Mouse (Mus musculus): ENCODE measurements around the gene Nsun4.
A peak's percentile ranks its signal among the peaks of the same experiment; 100 is the strongest.

The Nsun4 gene

GRCm38 (mm10) chr4:115987436-115987835 is 66.2 kb downstream of the Nsun4 start:
- no peak for DNase-seq (ENCODE audit: low spot score in 2 of 2)

- no peak for DNase-seq (ENCODE audit: low spot score in 2 of 2)
Measured at GRCm38 (mm10) chr4:115984967-115985366, 68.7 kb downstream of the Nsun4 start.

DNA sequence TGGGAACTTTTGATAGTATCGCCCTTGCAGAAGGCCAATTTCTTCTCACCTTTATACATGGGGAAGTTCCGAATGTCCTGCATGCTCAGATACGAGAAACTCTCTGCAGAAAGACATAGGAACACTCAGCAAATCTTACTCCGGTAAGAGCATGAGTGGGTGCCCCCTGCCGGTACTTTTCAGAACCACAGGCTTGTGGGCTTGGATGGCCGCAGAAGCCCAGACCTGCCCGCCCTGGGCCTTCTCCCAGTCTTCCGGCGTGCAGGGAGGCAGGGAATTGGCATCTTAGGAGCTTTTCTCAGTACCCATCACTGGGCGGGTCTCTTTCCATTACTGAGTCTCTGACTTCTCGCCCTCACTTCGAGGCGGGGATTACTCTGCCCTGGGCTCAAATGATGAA is 69.6 kb downstream of the Nsun4 start:
- DNase-seq (ENCODE audit: low spot score in 2 of 2), result peak; percentile 28 to 77
